16 mouse cellular contexts compared by ENCODE assay signal in genomic region chr12:117058184-117058958, GRCm38 (mm10).
DNase-seq lines count a peak whose midpoint lies in the region; ATAC-seq and TF ChIP-seq lines count a peak whose summit lies in the region.
"Had no signal": no experiment of that assay in that cellular context is flagged by ENCODE, and none has a peak within 500 bp of the region (broad histone marks: within the 10 kb centered on the region; RNA-seq: fewer than 3 reads in every experiment).

No protein-coding gene starts in this region.

- H3K27ac ChIP-seq in heart, embryonic 12.5 days (ENCODE audit: poor library complexity, severe bottlenecking): peak overlapping the region; percentile 15; the same call in 1 of the 2 replicates
- H3K27ac ChIP-seq in lung, embryonic 14.5 days (ENCODE audit: low read depth): no peak overlapping the region
- H3K27ac ChIP-seq in lung, postnatal 0 days (ENCODE audit: low read length): no peak overlapping the region
- no peak overlapping the region for H3K27ac ChIP-seq in stomach, postnatal 0 days (replicated peaks)
- H3K27ac ChIP-seq: hindbrain, embryonic 14.5 days; intestine, embryonic 15.5 days; macrophage; midbrain, embryonic 15.5 days had no signal

- TF ChIP-seq CTCF in lung, embryonic 14.5 days (IDR thresholded peaks at IDR 0.05; ENCODE audit: low read depth): no peak
- no peak for TF ChIP-seq CTCF in lung, postnatal 0 days (IDR thresholded peaks at IDR 0.05)
- TF ChIP-seq CTCF in stomach, postnatal 0 days (IDR thresholded peaks at IDR 0.05; ENCODE audit: low read depth): no peak

- peak; percentile 84; the same call in 1 of the 2 replicates for ATAC-seq in heart, embryonic 12.5 days (ENCODE audit: insufficient number of reproducible peaks, low FRiP score)
- peak; percentile 58; the same call in 1 of the 2 replicates for ATAC-seq in lung, embryonic 14.5 days (ENCODE audit: insufficient read depth)
- no peak for ATAC-seq in lung, postnatal 0 days
- peak; percentile 30; the same call in 1 of the 2 replicates for ATAC-seq in stomach, postnatal 0 days (ENCODE audit: low FRiP score, low TSS enrichment)
- ATAC-seq: intestine, embryonic 15.5 days; midbrain, embryonic 15.5 days had no signal

- H3K27me3 ChIP-seq in heart, embryonic 12.5 days (replicated peaks): no peaks in the 10 kb centered on the region
- H3K27me3 ChIP-seq in lung, embryonic 14.5 days (ENCODE audit: insufficient read depth, low read length): no peaks in the 10 kb centered on the region
- no peaks in the 10 kb centered on the region for H3K27me3 ChIP-seq in lung, postnatal 0 days (replicated peaks; ENCODE audit: insufficient read depth, low read length)
- no peaks in the 10 kb centered on the region for H3K27me3 ChIP-seq in stomach, postnatal 0 days (ENCODE audit: control insufficient read depth, insufficient read depth, low read length)
- H3K27me3 ChIP-seq: intestine, embryonic 15.5 days; midbrain, embryonic 15.5 days had no signal

- no peak overlapping the region for H3K9ac ChIP-seq in heart, embryonic 12.5 days
- H3K9ac ChIP-seq in lung, embryonic 14.5 days: no peak overlapping the region
- no peak overlapping the region for H3K9ac ChIP-seq in lung, postnatal 0 days (replicated peaks; ENCODE audit: low read depth)
- H3K9ac ChIP-seq in stomach, postnatal 0 days (ENCODE audit: low read length): no peak overlapping the region
- H3K9ac ChIP-seq: hindbrain, embryonic 14.5 days; intestine, embryonic 15.5 days; midbrain, embryonic 15.5 days had no signal

- 46% methylated on average over 6 of the region's 6 CpGs for WGBS in heart, embryonic 12.5 days
- WGBS in lung, embryonic 14.5 days: 67% methylated on average over 6 of the region's 6 CpGs
- 70% methylated on average over 6 of the region's 6 CpGs for WGBS in lung, postnatal 0 days
- WGBS in stomach, postnatal 0 days: 76% methylated on average over 6 of the region's 6 CpGs

- no peak overlapping the region for H3K4me3 ChIP-seq in heart, embryonic 12.5 days
- H3K4me3 ChIP-seq in lung, embryonic 14.5 days (ENCODE audit: low read depth, low read length): no peak overlapping the region
- H3K4me3 ChIP-seq in lung, postnatal 0 days (ENCODE audit: low read depth, low read length): no peak overlapping the region
- H3K4me3 ChIP-seq in stomach, postnatal 0 days (ENCODE audit: low read depth, low read length): no peak overlapping the region
- H3K4me3 ChIP-seq: intestine, embryonic 15.5 days; midbrain, embryonic 15.5 days had no signal

- H3K36me3 ChIP-seq in heart, embryonic 12.5 days: no peaks in the 10 kb centered on the region
- H3K36me3 ChIP-seq in lung, embryonic 14.5 days (ENCODE audit: insufficient read depth): no peaks in the 10 kb centered on the region
- no peaks in the 10 kb centered on the region for H3K36me3 ChIP-seq in lung, postnatal 0 days (ENCODE audit: insufficient read depth, low read length)
- no peaks in the 10 kb centered on the region for H3K36me3 ChIP-seq in stomach, postnatal 0 days (ENCODE audit: control insufficient read depth, insufficient read depth, low read length)
- H3K36me3 ChIP-seq: intestine, embryonic 15.5 days; midbrain, embryonic 15.5 days had no signal

- H3K4me1 ChIP-seq in heart, embryonic 12.5 days (replicated peaks): peaks cover 27% of the 10 kb centered on the region
- H3K4me1 ChIP-seq in lung, embryonic 14.5 days (ENCODE audit: insufficient read depth): no peaks in the 10 kb centered on the region
- H3K4me1 ChIP-seq in lung, postnatal 0 days (ENCODE audit: insufficient read depth, low read depth, low read length): no peaks in the 10 kb centered on the region
- no peaks in the 10 kb centered on the region for H3K4me1 ChIP-seq in stomach, postnatal 0 days (replicated peaks; ENCODE audit: control insufficient read depth, insufficient read depth)
- H3K4me1 ChIP-seq: intestine, embryonic 15.5 days had no signal

- no peaks in the 10 kb centered on the region for H3K9me3 ChIP-seq in heart, embryonic 12.5 days (replicated peaks)
- no peaks in the 10 kb centered on the region for H3K9me3 ChIP-seq in lung, embryonic 14.5 days (ENCODE audit: low read depth, low read length)
- H3K9me3 ChIP-seq in lung, postnatal 0 days (ENCODE audit: low read length): no peaks in the 10 kb centered on the region
- H3K9me3 ChIP-seq in stomach, postnatal 0 days (ENCODE audit: control insufficient read depth, low read length): no peaks in the 10 kb centered on the region
- H3K9me3 ChIP-seq: intestine, embryonic 15.5 days; midbrain, embryonic 15.5 days had no signal

- TF ChIP-seq EP300 in lung, postnatal 0 days (IDR thresholded peaks at IDR 0.05): no peak
- no peak for TF ChIP-seq EP300 in stomach, postnatal 0 days (optimal IDR thresholded peaks at IDR 0.05)

- H3K4me2 ChIP-seq in heart, embryonic 12.5 days: peak overlapping the region; percentile 47
- no peak overlapping the region for H3K4me2 ChIP-seq in lung, embryonic 14.5 days
- no peak overlapping the region for H3K4me2 ChIP-seq in lung, postnatal 0 days (replicated peaks; ENCODE audit: low read depth, low read length)
- H3K4me2 ChIP-seq in stomach, postnatal 0 days (replicated peaks; ENCODE audit: low read depth): no peak overlapping the region
- H3K4me2 ChIP-seq: hindbrain, embryonic 14.5 days; intestine, embryonic 15.5 days; midbrain, embryonic 15.5 days had no signal

- no peak for DNase-seq in heart, adult 9 months (ENCODE audit: low spot score in 2 of 2)
- no peak for DNase-seq in lung, embryonic 14.5 days
- no peak for DNase-seq in lung, postnatal 0 days (ENCODE audit: low spot score)
- DNase-seq in heart, postnatal 4 days: peak; percentile 31
- no peak for DNase-seq in stomach, postnatal 0 days (ENCODE audit: low spot score)
- DNase-seq in spleen, postnatal 4 days (ENCODE audit: low spot score in 2 of 2): no peak
- DNase-seq: adrenal gland, postnatal 25 days; cerebellum, adult 2 months; gastrocnemius, postnatal 10 days; layer of hippocampus, postnatal 36 days; thymus, adult 18-20 months had no signal
